Mouse (Mus musculus) C2C12 (cell line): Measurements from ENCODE around the gene Gas2l3.

Source experiments
- CEBPB ChIP-seq: IDR thresholded peaks from one replicate; pipeline ENCODE4 v1.6.1; 2011; ENCODE audit warnings: low read depth, mild to moderate bottlenecking, control low read depth, moderate library complexity
- CTCF ChIP-seq: IDR thresholded peaks from one replicate; pipeline ENCODE4 v1.5.1; 2011; ENCODE audit not compliant: control insufficient read depth, insufficient read depth, insufficient read length
- FOSL1 ChIP-seq: IDR thresholded peaks from one replicate; pipeline ENCODE4 v1.8.0; 2011; ENCODE audit warnings: mild to moderate bottlenecking, low read length; ENCODE audit not compliant: poor library complexity, insufficient read depth, severe bottlenecking
- MAX ChIP-seq: IDR thresholded peaks from one replicate; pipeline ENCODE4 v1.6.1; 2011; ENCODE audit warnings: mild to moderate bottlenecking, control low read depth
- MYOD1 ChIP-seq: IDR thresholded peaks from one replicate; pipeline ENCODE4 v1.6.1; 2011; ENCODE audit warnings: low read depth; ENCODE audit not compliant: control insufficient read depth, insufficient read length
- MYOG ChIP-seq: IDR thresholded peaks from one replicate; pipeline ENCODE4 v1.6.1; 2011; ENCODE audit not compliant: control insufficient read depth, insufficient read length; ENCODE audit errors: extremely low read depth
- USF1 ChIP-seq: IDR thresholded peaks from one replicate; pipeline ENCODE4 v1.6.1; 2011; ENCODE audit warnings: low read depth, mild to moderate bottlenecking, control low read depth, moderate library complexity

DNA sequence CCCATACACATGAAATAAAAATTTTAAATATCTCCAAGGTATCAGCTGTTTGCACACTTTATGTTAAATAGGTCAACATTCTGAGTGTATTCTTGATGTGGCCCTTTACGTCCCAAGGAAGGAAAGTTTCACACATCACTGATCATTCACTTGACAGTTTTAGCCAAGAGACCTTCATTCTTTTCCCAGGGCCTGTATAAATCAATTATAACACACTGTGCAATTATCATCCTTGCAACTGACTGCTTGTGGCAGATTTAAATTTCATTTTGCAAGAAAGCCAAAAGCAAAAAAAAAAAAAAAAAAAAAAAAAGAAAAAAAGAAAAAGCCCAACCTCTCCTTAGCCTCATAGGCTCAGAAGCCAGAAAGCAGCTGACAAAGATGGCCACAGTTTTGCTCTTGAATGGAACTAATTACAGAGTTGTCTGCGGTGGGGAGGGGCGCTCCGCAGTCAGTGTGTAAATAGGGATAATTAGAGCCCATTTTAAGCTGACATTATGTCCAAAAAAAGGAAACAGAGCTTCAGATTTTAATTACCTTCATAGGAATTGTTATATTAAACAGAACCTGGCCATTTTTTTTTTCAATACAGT is 52.1 kb downstream of the Gas2l3 start:
- no peak for TF ChIP-seq CEBPB
- no peak for TF ChIP-seq CTCF
- TF ChIP-seq MYOD1: no peak
- TF ChIP-seq MAX: no peak
- no peak for TF ChIP-seq MYOG
- TF ChIP-seq USF1: no peak
- TF ChIP-seq FOSL1: no peak
